Mouse (Mus musculus) megakaryocyte, embryonic 14.5 days (primary cell): ENCODE measurements around the gene Ap5s1.

Experiments used
- FLI1 ChIP-seq: IDR thresholded peaks from 2 replicates; pipeline ENCODE4 v1.6.1; 2012; ENCODE audit warnings: low read length, inconsistent platforms, mixed read lengths
- GATA1 ChIP-seq: IDR thresholded peaks from 3 replicates; pipeline ENCODE4 v1.6.1; 2012; ENCODE audit warnings: mixed read lengths, low read length, inconsistent platforms, borderline replicate concordance

- TF ChIP-seq GATA1 (no peak), FLI1 (no peak)
Measured at GRCm38 (mm10) chr2:131215941-131216858, 9.3 kb downstream of the Ap5s1 start.
